Mouse (Mus musculus) ES-E14 (cell line): ENCODE measurements around the gene Stat2. TPM values are rescaled to one million over a fixed set of nuclear protein-coding genes. Genes with fewer than 3 reads are reported as not detected.

Experiments used
- DNase-seq: peaks from one replicate; pipeline ENCODE4 v3.0.0-alpha.2; 2013; ENCODE audit warnings: low read depth, low spot score
- H3K27ac ChIP-seq: 2 replicates; pipeline ENCODE4 v1.5.1; 2012; ENCODE audit warnings: low read depth, mild to moderate bottlenecking, low read length, moderate library complexity, mixed read lengths; ENCODE audit not compliant: poor library complexity, insufficient read depth, severe bottlenecking
- H3K36me3 ChIP-seq: 2 replicates; pipeline ENCODE4 v1.6.1; 2012; ENCODE audit warnings: mild to moderate bottlenecking, low read length, moderate library complexity, mixed read lengths; ENCODE audit not compliant: control insufficient read depth, poor library complexity, insufficient read depth, severe bottlenecking
- H3K4me1 ChIP-seq, 2 experiments: fragments of 150-350 bp in 1 of 2; sonication (generic) in 1 of 2; 2 replicates each; pipeline ENCODE4 v1.6.1; 2012; ENCODE audit warnings: low read length in 2 of 2, mild to moderate bottlenecking in 1 of 2, mixed read lengths in 1 of 2; ENCODE audit not compliant: control insufficient read depth in 2 of 2, insufficient read depth in 2 of 2, poor library complexity in 1 of 2
- H3K4me3 ChIP-seq, 2 experiments: fragments of 150-350 bp in 1 of 2; sonication (generic) in 1 of 2; 2 replicates each; pipeline ENCODE4 v1.5.1; 2012; ENCODE audit warnings: low read length in 2 of 2, low read depth in 1 of 2, mild to moderate bottlenecking in 1 of 2, mixed read lengths in 1 of 2; ENCODE audit not compliant: insufficient read depth in 1 of 2, poor library complexity in 1 of 2, severe bottlenecking in 1 of 2
- H3K9ac ChIP-seq: 2 replicates; pipeline ENCODE4 v1.6.1; 2012; ENCODE audit warnings: low read depth, mild to moderate bottlenecking, low read length, mixed read lengths; ENCODE audit not compliant: poor library complexity, insufficient read depth, severe bottlenecking
- H3K9me3 ChIP-seq: fragments of 150-350 bp; sonication (generic); 2 replicates; pipeline ENCODE4 v1.6.1; 2012; ENCODE audit warnings: low read depth, mild to moderate bottlenecking, low read length; ENCODE audit not compliant: control insufficient read depth, insufficient read depth
- CHD2 ChIP-seq: IDR thresholded peaks from 2 replicates; pipeline ENCODE4 v1.6.1; 2014; ENCODE audit warnings: mild to moderate bottlenecking, low read depth, low read length, inconsistent platforms
- HCFC1 ChIP-seq: IDR thresholded peaks from 2 replicates; pipeline ENCODE4 v1.6.1; 2012; ENCODE audit warnings: low read length, inconsistent platforms, borderline replicate concordance; ENCODE audit not compliant: insufficient read depth
- MAFK ChIP-seq: IDR thresholded peaks from 2 replicates; pipeline ENCODE4 v1.6.1; 2014; ENCODE audit warnings: mild to moderate bottlenecking, low read depth, low read length, inconsistent platforms; ENCODE audit not compliant: insufficient read depth
- ZC3H11A ChIP-seq: IDR thresholded peaks from 2 replicates; pipeline ENCODE4 v1.6.1; 2012; ENCODE audit warnings: low read depth, mild to moderate bottlenecking, inconsistent platforms, low read length, borderline replicate concordance
- ZNF384 ChIP-seq: IDR thresholded peaks from 2 replicates; pipeline ENCODE4 v1.6.1; 2012; ENCODE audit warnings: low read depth, low read length, inconsistent platforms
- in situ Hi-C, 2 experiments: fragments of 600-800 bp; cut with MboI; formaldehyde crosslinking; loops; one replicate each; pipeline ENCODE4 v1.15.1; 2025; ENCODE audit warnings: low sequenced_read_pairs in 2 of 2, inconsistent platforms in 1 of 2; ENCODE audit not compliant: unreplicated experiment in 2 of 2
- total RNA-seq: library from RNA; depleted of rRNA; stranded (reverse); fragments of 300-350 nt; gene quantifications from 2 replicates; pipeline ENCODE4 v1.2.3, GENCODE M21; 2012

Stat2 gene
- total RNA-seq, 1 experiment = 10.6 TPM

- Histone ChIP-seq H3K4me3 (no peak overlapping the region), H3K4me1 (peaks cover 3 to 6% of the 10 kb centered on the region in 2 experiments; a peak in 2 of 4 replicates), H3K36me3 (no peaks in the 10 kb centered on the region), H3K9me3 (no peaks in the 10 kb centered on the region), H3K27ac (no peak overlapping the region), H3K9ac (peak overlapping the region; percentile 20)
- no peak for TF ChIP-seq ZC3H11A
- no peak for TF ChIP-seq CHD2
- no peak for TF ChIP-seq HCFC1
- in situ Hi-C loops = no loop called here
- DNase-seq = no peak
Measured at GRCm38 (mm10) chr10:128263393-128264310, 6.7 kb upstream of the Stat2 start.

- DNase-seq = no peak
- Histone ChIP-seq H3K27ac (no peak within 1 kb of the TSS), H3K36me3 (no peaks in the 10 kb centered on the region), H3K4me1 (peaks cover 6 to 7% of the 10 kb centered on the region in 2 experiments; a peak in 2 of 4 replicates), H3K9me3 (no peaks in the 10 kb centered on the region), H3K4me3 (no peak within 1 kb of the TSS), H3K9ac (no peak within 1 kb of the TSS)
- TF ChIP-seq ZNF384 (no peak), MAFK (no peak), CHD2 (no peak), ZC3H11A (no peak), HCFC1 (no peak)
- in situ Hi-C loops = no loop called here
Measured at GRCm38 (mm10) chr10:128268371-128268770, 2.0 kb upstream of the Stat2 start, which contains the start of gene Apof. TSS of gene Apof (plus strand) at chr10:128268671.

- DNase-seq = no peak
- no peaks in the 10 kb centered on the region for H3K9me3 ChIP-seq
- no peak overlapping the region for H3K4me3 ChIP-seq
- no peak for TF ChIP-seq MAFK
- TF ChIP-seq CHD2 = no peak
- no peak for TF ChIP-seq HCFC1
- TF ChIP-seq ZNF384 = no peak
- H3K9ac ChIP-seq = no peak overlapping the region
- peaks cover 3 to 7% of the 10 kb centered on the region in 2 experiments; a peak in 2 of 4 replicates for H3K4me1 ChIP-seq
- in situ Hi-C loops = no loop called here
- no peaks in the 10 kb centered on the region for H3K36me3 ChIP-seq
- no peak overlapping the region for H3K27ac ChIP-seq
Measured at GRCm38 (mm10) chr10:128269206-128269910, 1.0 kb upstream of the Stat2 start.

- no peak for DNase-seq
- no peak for TF ChIP-seq CHD2
- no peak for TF ChIP-seq ZC3H11A
- no peak for TF ChIP-seq MAFK
- TF ChIP-seq HCFC1 = no peak
- no peak for TF ChIP-seq ZNF384
- H3K4me3 ChIP-seq = peak overlapping the region; percentile 91 to 93
- no peaks in the 10 kb centered on the region for H3K36me3 ChIP-seq
- in situ Hi-C loops = no loop called here
- peak overlapping the region; percentile 3; the same call in 1 of the 2 replicates for H3K27ac ChIP-seq
- H3K9ac ChIP-seq = peak overlapping the region; percentile 80
- H3K9me3 ChIP-seq = no peaks in the 10 kb centered on the region
- H3K4me1 ChIP-seq = peaks cover 3 to 7% of the 10 kb centered on the region in 2 experiments; a peak in 2 of 4 replicates
Measured at GRCm38 (mm10) chr10:128270866-128271265, 507 bp downstream of the Stat2 start.
